Mouse (Mus musculus) kidney, postnatal 4 days (tissue): ENCODE data around the gene Rassf8.

Source experiments
- DNase-seq, 2 experiments: peaks; one replicate each; pipeline ENCODE4 v3.0.0; 2021; ENCODE audit warnings: mixed read lengths in 2 of 2

Rassf8 gene

GRCm38 (mm10) chr6:145779383-145779782 lies 32.8 kb downstream of the Rassf8 start:
- DNase-seq = peak; percentile 37 to 49

- no peak for DNase-seq
Measured at GRCm38 (mm10) chr6:145780180-145780802, 33.7 kb downstream of the Rassf8 start.

- DNase-seq = no peak
Measured at GRCm38 (mm10) chr6:145781256-145781655, 34.7 kb downstream of the Rassf8 start.

DNA sequence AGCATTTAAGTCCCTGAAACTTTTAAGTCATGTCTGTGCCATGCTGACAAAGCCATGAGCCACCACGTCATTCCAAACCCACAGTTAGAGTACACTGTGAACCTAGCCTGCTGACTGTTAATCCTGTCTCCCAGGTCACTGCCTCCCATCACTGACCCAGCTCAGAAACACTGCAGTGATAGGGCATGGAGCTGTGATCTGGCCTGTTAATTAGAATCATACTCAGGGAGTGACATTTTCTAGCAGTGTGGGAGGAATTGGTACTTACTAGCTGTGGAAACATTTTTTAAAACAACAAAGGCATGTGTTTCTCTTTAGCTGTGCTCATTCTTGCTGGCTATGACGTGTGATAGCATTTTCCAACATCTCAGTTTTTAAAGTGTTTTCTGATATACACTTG lies 35.4 kb downstream of the Rassf8 start:
- no peak for DNase-seq

GRCm38 (mm10) chr6:145787311-145787710 lies 40.8 kb downstream of the Rassf8 start:
- DNase-seq = no peak

- no peak for DNase-seq
Measured at GRCm38 (mm10) chr6:145789738-145790137, 43.2 kb downstream of the Rassf8 start.

DNA sequence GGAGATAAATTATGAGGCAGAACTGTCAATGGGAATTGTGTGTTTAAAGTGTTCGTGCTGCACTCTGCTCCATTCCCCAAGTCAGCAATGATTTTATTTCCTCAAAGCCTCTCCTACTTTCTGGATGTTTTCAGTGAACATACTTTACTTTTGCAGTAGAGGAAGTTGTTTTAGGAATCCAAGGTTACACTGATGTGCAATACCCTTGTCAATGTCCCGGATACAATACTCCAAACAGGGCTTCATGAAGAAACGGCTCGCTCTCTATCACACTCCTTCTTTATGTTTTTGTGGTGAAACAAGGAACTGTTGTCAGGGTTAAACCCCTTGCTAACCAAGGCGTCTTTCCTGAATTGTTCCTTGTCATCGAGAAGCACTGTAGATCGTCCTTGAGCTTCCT lies 45.8 kb downstream of the Rassf8 start:
- no peak for DNase-seq

GRCm38 (mm10) chr6:145793109-145793593 lies 46.6 kb downstream of the Rassf8 start:
- peak; percentile 41 to 65 for DNase-seq

GRCm38 (mm10) chr6:145794671-145795070 lies 48.1 kb downstream of the Rassf8 start:
- DNase-seq = no peak

- DNase-seq = no peak
Measured at GRCm38 (mm10) chr6:145796191-145797023, 49.9 kb downstream of the Rassf8 start.

- DNase-seq = no peak
Measured at GRCm38 (mm10) chr6:145797692-145798091, 51.1 kb downstream of the Rassf8 start.

- DNase-seq = no peak
Measured at GRCm38 (mm10) chr6:145801796-145802488, 55.4 kb downstream of the Rassf8 start.

GRCm38 (mm10) chr6:145802881-145803280 lies 56.3 kb downstream of the Rassf8 start:
- no peak for DNase-seq

DNA sequence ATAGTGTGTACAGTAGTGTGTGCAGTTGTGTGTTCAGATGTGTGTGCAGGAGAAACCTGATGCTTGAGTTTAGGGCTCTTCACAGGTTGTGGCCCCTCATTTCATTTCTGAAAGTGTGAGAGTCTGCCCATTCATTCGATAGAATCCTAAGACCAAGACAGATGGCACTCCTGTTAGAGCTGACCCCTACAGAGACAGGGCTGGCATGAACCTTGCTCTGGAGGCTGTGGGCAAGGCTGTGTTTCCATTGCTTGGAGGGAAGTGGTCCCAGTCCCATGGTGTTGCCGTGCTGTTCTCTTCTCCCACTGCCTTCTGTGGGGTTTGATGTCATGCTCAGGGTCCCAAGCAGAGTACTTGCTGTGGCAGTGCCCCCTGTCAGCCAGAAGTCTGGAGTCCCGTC lies 57.7 kb downstream of the Rassf8 start:
- DNase-seq = no peak

- no peak for DNase-seq
Measured at GRCm38 (mm10) chr6:145806784-145807183, 60.2 kb downstream of the Rassf8 start.

DNA sequence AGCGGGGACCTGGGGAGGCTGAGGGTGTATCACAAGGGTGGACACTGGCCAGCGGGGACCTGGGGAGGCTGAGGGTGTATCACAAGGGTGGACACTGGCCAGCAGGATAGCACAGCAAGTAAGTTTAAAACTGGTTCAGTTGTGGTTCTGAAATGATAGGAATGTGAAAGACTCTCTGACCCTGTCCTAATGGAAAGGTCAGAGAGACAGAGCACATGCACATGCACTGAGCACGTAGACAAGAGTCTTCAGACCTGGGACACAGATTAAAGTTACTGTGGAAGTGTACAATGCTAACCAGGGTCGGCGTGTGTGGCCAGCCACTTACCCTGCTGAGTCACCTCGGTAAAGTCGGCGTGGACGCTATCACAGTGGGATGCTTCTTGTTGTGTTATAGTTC lies 61.4 kb downstream of the Rassf8 start:
- no peak for DNase-seq

DNA sequence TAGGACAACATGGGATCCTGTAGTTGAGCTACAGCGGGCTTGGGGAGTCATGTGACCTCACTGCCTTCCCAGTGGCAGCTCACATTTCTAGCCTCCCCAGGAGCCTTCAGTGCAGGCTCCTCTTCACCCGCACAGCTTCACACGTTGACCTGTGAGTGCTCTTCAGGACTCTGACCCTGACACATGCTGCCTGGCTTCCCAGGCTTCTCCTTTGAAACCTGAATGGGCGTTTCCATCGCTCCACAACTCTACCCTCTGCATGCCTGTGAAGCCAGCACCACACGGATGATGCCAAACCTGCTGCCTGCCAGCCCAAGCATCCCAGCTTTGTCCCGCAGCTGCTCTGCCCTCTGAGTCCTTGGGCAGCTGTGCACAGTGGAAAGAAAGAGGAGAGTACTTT lies 63.0 kb downstream of the Rassf8 start:
- DNase-seq = no peak

DNA sequence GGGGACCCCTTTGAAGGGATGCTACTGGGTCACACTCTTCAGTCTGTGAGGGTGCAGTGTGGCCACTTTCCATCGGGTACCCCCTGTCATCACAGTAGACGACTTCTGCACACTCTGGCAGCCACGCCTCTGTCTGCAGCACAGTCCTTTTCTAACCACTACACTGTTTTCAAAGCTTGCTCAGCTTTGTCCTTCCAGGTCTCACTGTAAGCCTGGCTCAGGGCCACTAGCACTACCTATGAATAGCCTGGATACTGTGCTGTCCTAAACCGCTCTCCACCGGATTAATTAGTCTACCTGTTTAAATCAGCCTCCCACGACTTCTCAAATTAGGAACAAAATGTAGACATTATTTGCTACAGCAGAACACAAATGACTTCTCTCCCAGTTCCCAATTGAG lies 63.5 kb downstream of the Rassf8 start:
- no peak for DNase-seq

GRCm38 (mm10) chr6:145811174-145811573 lies 64.6 kb downstream of the Rassf8 start:
- no peak for DNase-seq

- DNase-seq = peak; percentile 71 to 74
Measured at GRCm38 (mm10) chr6:145815200-145815599, 68.7 kb downstream of the Rassf8 start.

- no peak for DNase-seq
Measured at GRCm38 (mm10) chr6:145819151-145819550, 72.6 kb downstream of the Rassf8 start.

- DNase-seq = no peak
Measured at GRCm38 (mm10) chr6:145822218-145822617, 75.7 kb downstream of the Rassf8 start.

GRCm38 (mm10) chr6:145823103-145823502 lies 76.6 kb downstream of the Rassf8 start:
- DNase-seq = peak in 1 of 2 experiments; percentile 25
